Mouse (Mus musculus): Measurements from ENCODE around the gene Lrrc8c.
A peak's percentile ranks its signal among the peaks of the same experiment; 100 is the strongest.

Lrrc8c gene

GRCm38 (mm10) chr5:105557777-105558240 lies 38.6 kb downstream of the Lrrc8c start:
- DNase-seq, result no peak

- no peak for DNase-seq
These were observed 39.3 kb downstream of the Lrrc8c start for GRCm38 (mm10) chr5:105558517-105558916.

- no peak for DNase-seq
These were observed 42.7 kb downstream of the Lrrc8c start for GRCm38 (mm10) chr5:105561926-105562325.

GRCm38 (mm10) chr5:105564761-105565160 lies 45.6 kb downstream of the Lrrc8c start:
- DNase-seq, result no peak

GRCm38 (mm10) chr5:105565824-105566223 lies 46.6 kb downstream of the Lrrc8c start:
- no peak for DNase-seq

- no peak for DNase-seq
These were observed 47.7 kb downstream of the Lrrc8c start for GRCm38 (mm10) chr5:105566852-105567412.

- no peak for DNase-seq
These were observed 49.0 kb downstream of the Lrrc8c start for GRCm38 (mm10) chr5:105568043-105568747.

GRCm38 (mm10) chr5:105569168-105569567 lies 50.0 kb downstream of the Lrrc8c start:
- DNase-seq, result no peak

GRCm38 (mm10) chr5:105572160-105572692 lies 53.0 kb downstream of the Lrrc8c start:
- DNase-seq, result no peak

GRCm38 (mm10) chr5:105572876-105573275 lies 53.7 kb downstream of the Lrrc8c start:
- DNase-seq, result no peak

- no peak for DNase-seq
These were observed 55.6 kb downstream of the Lrrc8c start for GRCm38 (mm10) chr5:105574835-105575234.

GRCm38 (mm10) chr5:105575839-105576238 lies 56.7 kb downstream of the Lrrc8c start:
- DNase-seq, result peak; percentile 10

- DNase-seq, result no peak
These were observed 61.7 kb downstream of the Lrrc8c start for GRCm38 (mm10) chr5:105580909-105581308.

GRCm38 (mm10) chr5:105585929-105586328 lies 66.7 kb downstream of the Lrrc8c start:
- DNase-seq, result no peak

GRCm38 (mm10) chr5:105586655-105587054 lies 67.5 kb downstream of the Lrrc8c start:
- DNase-seq, result no peak

- DNase-seq, result no peak
These were observed 68.3 kb downstream of the Lrrc8c start for GRCm38 (mm10) chr5:105587471-105587870.

GRCm38 (mm10) chr5:105588683-105589082 lies 69.5 kb downstream of the Lrrc8c start:
- no peak for DNase-seq

GRCm38 (mm10) chr5:105589119-105589518 lies 69.9 kb downstream of the Lrrc8c start:
- DNase-seq, result no peak

- DNase-seq, result no peak
These were observed 73.2 kb downstream of the Lrrc8c start for GRCm38 (mm10) chr5:105592396-105592795.

GRCm38 (mm10) chr5:105593630-105594029 lies 74.4 kb downstream of the Lrrc8c start:
- no peak for DNase-seq

- no peak for DNase-seq
These were observed 79.7 kb downstream of the Lrrc8c start for GRCm38 (mm10) chr5:105598866-105599265.

GRCm38 (mm10) chr5:105599315-105599714 lies 80.1 kb downstream of the Lrrc8c start:
- no peak for DNase-seq

GRCm38 (mm10) chr5:105600998-105601397 lies 81.8 kb downstream of the Lrrc8c start:
- no peak for DNase-seq

- no peak for DNase-seq
These were observed 83.4 kb downstream of the Lrrc8c start for GRCm38 (mm10) chr5:105602585-105602984.
